Mouse (Mus musculus) embryonic fibroblast, embryonic 13.5 days (primary cell): ENCODE measurements around the gene Arhgap33.

Source experiments
- CTCF ChIP-seq: IDR thresholded peaks from 2 replicates; pipeline ENCODE4 v1.5.1; 2011; ENCODE audit warnings: mild to moderate bottlenecking, control low read depth, low read length, moderate library complexity, borderline replicate concordance; ENCODE audit not compliant: insufficient read depth
- POLR2A ChIP-seq: IDR thresholded peaks from 2 replicates; pipeline ENCODE4 v1.6.1; 2011; ENCODE audit warnings: low read depth, mild to moderate bottlenecking, control low read depth, low read length, moderate library complexity

DNA sequence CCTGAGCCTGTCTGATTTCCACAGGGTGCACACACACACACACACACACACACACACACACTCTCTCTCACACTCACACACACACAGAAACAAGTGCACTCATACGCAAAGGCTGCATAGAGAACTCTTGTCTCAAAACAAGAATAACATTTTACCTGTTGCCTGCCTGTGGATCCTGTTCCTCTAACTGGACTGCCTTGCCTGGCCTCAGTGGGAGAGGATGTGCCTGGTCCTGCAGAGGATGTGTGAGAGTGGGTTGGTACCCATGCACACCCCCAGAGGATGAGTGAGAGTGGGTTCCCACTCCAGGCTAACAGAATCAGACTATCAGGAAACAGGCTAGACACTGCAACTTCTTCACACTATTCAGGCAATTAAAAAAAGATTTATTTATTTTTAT lies 15.7 kb upstream of the Arhgap33 start:
- TF ChIP-seq CTCF (no peak), POLR2A (no peak)
